Mouse (Mus musculus) frontal cortex, adult 2 months (tissue): ENCODE measurements around the gene Atpaf2. TPM values are rescaled to one million over a fixed set of nuclear protein-coding genes. Genes with fewer than 3 reads are reported as not detected.

ENCODE experiments used
- DNase-seq, 2 experiments: peaks; one replicate each; pipeline ENCODE4 v3.0.0; 2022; ENCODE audit warnings: low spot score in 1 of 2; ENCODE audit errors: extremely low spot score in 1 of 2
- polyA plus RNA-seq: library from polyadenylated mRNA; depleted of rRNA; stranded (reverse); fragments of >200 nt; gene quantifications from 2 replicates; pipeline ENCODE4 v1.2.3, GENCODE M21; 2012; rRNA removed

Gene Atpaf2
- polyA plus RNA-seq, 1 experiment: 29.7 TPM

DNA sequence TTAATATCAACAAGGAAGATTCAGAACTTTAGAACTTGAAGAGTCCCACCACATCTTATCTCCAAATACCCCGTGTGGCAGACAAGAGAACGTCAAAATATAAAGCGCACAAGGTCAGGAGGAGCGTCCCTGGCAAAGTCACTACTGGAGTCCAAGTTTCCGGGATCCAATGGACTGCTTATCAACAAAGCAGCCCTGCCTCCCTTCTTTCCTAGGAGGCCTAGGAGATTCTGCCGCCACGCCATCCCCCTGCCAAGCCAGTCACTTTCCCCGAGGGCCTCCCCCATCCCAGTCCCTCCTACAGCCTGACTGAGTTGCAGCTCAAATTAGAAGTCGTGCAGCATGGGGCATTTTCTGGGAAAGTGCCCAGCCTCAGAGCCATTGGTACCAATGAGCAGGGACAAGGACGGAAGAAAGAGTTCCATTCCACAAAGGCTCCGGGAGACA lies 66.3 kb downstream of the Atpaf2 start:
- DNase-seq: peak; percentile 40 to 66

DNA sequence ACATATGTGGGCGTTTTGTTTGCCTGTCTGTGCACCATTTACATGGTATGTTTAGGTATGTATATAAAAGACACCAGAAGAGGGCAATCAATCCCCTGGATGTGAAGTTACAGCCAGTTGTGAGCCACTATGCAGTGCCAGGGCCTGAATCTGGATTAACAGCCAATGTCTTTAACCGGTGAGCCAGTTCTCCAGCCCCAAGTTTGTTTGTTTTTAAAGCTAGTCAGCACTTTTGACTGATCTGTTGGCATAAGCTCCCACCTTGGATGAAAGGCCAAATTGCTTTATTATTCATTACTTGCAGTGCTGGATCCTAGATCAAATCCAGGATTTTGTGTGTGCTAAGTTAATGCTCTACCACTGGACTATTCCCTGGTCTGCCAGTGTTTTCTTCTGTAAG lies 66.9 kb downstream of the Atpaf2 start:
- no peak for DNase-seq

Other genes starting within 250 kb of the Atpaf2 start
- gene Srebf1, start 195.9 kb downstream of the Atpaf2 start, polyA plus RNA-seq: 63.2 and 78.3 TPM in 2 replicates
- 187 and 204 TPM in 2 replicates for gene Tom1l2, start 65.6 kb downstream of the Atpaf2 start, polyA plus RNA-seq
- gene Drc3, start 65.1 kb downstream of the Atpaf2 start, polyA plus RNA-seq: 11.7 and 12.5 TPM in 2 replicates
- 44.8 and 49.9 TPM in 2 replicates for gene Gid4, start 1.3 kb downstream of the Atpaf2 start, polyA plus RNA-seq
- gene Drg2, start 36.1 kb upstream of the Atpaf2 start, polyA plus RNA-seq: 70.4 and 77.4 TPM in 2 replicates
- gene Myo15, start 50.9 kb upstream of the Atpaf2 start, polyA plus RNA-seq: 0.15 and 0.20 TPM in 2 replicates
- gene Alkbh5, start 117.9 kb upstream of the Atpaf2 start, polyA plus RNA-seq: 19.0 and 19.3 TPM in 2 replicates